Mouse (Mus musculus) olfactory bulb, adult 2 months (tissue): ENCODE data around the gene Tle2.

Source experiments
- CTCF ChIP-seq: fragments of 200-500 bp; IDR thresholded peaks from 2 replicates; pipeline ENCODE4 v1.5.1; 2012; ENCODE audit warnings: low read depth, mild to moderate bottlenecking, low read length, moderate library complexity; ENCODE audit not compliant: insufficient read depth
- POLR2A ChIP-seq: fragments of 200-500 bp; IDR thresholded peaks from 2 replicates; pipeline ENCODE4 v1.6.1; 2012; ENCODE audit warnings: mild to moderate bottlenecking, low read depth, low read length, moderate library complexity; ENCODE audit not compliant: insufficient read depth

DNA sequence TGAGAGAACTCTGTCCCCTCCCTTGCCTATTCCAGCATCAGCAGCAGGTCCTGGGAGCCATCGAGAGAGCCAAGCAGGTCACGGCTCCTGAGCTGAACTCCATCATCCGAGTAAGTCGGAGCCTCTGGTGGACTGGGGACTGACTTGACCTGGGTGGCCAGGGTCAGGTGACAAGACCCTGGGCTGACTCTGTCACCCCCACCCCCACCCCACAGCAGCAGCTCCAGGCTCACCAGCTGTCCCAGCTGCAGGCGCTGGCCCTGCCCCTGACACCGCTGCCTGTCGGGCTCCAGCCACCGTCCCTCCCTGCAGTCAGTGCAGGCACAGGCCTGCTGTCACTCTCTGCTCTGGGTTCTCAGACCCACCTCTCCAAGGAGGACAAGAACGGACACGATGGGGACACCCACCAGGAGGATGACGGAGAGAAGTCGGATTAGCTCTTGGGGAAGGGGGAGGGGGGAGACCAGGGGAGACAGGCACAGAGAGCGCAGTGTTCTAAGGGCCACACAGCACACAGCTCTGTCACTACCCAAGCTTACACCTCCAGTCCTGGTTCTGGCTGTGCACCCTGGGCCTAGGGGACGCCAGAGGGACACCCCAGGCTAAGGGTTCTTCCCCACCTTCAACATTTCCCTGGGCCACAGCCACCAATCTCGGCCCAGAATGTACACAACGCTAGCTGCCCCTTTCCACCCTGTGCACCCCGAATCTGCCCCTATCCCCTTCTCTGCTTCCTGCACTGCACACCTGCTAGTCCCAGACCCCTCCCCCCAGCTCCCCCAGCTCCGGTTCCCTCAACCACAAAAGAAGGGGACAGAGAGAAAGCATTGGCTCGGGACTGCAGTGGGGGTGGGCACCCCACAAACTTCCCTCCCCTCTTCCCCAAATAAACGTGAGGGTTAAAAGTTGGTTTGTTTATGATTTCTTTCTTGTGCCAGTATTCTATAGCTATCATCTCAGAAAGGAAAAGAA is 8.8 kb upstream of the Tle2 start:
- no peak for TF ChIP-seq POLR2A
- no peak for TF ChIP-seq CTCF
